Mouse (Mus musculus) forebrain, embryonic 15.5 days (tissue): ENCODE results near the gene Scd2. TPM values are rescaled to one million over a fixed set of nuclear protein-coding genes. Genes with fewer than 3 reads are reported as not detected.
"Not testable (repeated sequence)": the region's sequence is repeated elsewhere in the genome, so short reads cannot be mapped to it uniquely, and the experiment has no call there.

Experiments
- ATAC-seq: fragments of 200-750 bp; cut with Nextera tagmentation; replicated peaks from 2 replicates; pipeline ENCODE4 v1.8.0; 2017; ENCODE audit warnings: mild to moderate bottlenecking, moderate TSS enrichment, moderate library complexity
- H3K27ac ChIP-seq: fragments of 300-500 bp; sonication (generic); replicated peaks from 2 replicates; pipeline ENCODE4 v1.5.1; 2015; ENCODE audit warnings: mild to moderate bottlenecking, inconsistent platforms
- H3K27me3 ChIP-seq: fragments of 300-500 bp; sonication (generic); 2 replicates; pipeline ENCODE4 v1.6.1; 2015; ENCODE audit warnings: inconsistent platforms
- H3K36me3 ChIP-seq: fragments of 300-500 bp; sonication (generic); 2 replicates; pipeline ENCODE4 v1.6.1; 2015; ENCODE audit warnings: mild to moderate bottlenecking, inconsistent platforms
- H3K4me1 ChIP-seq: fragments of 300-500 bp; sonication (generic); 2 replicates; pipeline ENCODE4 v1.6.1; 2015; ENCODE audit warnings: inconsistent platforms
- H3K4me2 ChIP-seq: fragments of 300-500 bp; sonication (generic); replicated peaks from 2 replicates; pipeline ENCODE4 v1.6.1; 2015; ENCODE audit warnings: mild to moderate bottlenecking, inconsistent platforms
- H3K4me3 ChIP-seq: fragments of 300-500 bp; sonication (generic); 2 replicates; pipeline ENCODE4 v1.5.1; 2015; ENCODE audit warnings: mild to moderate bottlenecking, inconsistent platforms
- H3K9ac ChIP-seq: fragments of 300-500 bp; sonication (generic); replicated peaks from 2 replicates; pipeline ENCODE4 v1.6.1; 2015; ENCODE audit warnings: mild to moderate bottlenecking, inconsistent platforms
- H3K9me3 ChIP-seq: fragments of 300-500 bp; sonication (generic); 2 replicates; pipeline ENCODE4 v1.6.1; 2016; ENCODE audit warnings: inconsistent platforms
- WGBS: fragments of 180-500 bp; shearing (Covaris S2); methylation state at CpG from one replicate; pipeline ENCODE4 v1.1.7; 2015; ENCODE audit warnings: mixed read lengths; 5-methylcytosine and 5-hydroxymethylcytosine counted together
- polyA plus RNA-seq: library from polyadenylated mRNA; unstranded; fragments of >200 nt; fragmentation: Nextera tagmentation; extraction: Ambion mirVana; gene quantifications from 2 replicates; pipeline ENCODE4 v1.2.1, GENCODE M21; 2015

Gene Scd2
- polyA plus RNA-seq, 1 experiment from 2014 or later = 267 TPM

- H3K9me3 ChIP-seq = no peaks in the 10 kb centered on the region
- ATAC-seq = no peak
- no peak overlapping the region for H3K4me2 ChIP-seq
- H3K9ac ChIP-seq = no peak overlapping the region
- no peak overlapping the region for H3K27ac ChIP-seq
- H3K4me1 ChIP-seq = peaks cover 38% of the 10 kb centered on the region
- 79% methylated on average over 12 of the region's 12 CpGs for WGBS
- H3K4me3 ChIP-seq = no peak overlapping the region
- peaks cover 39% of the 10 kb centered on the region for H3K36me3 ChIP-seq
- H3K27me3 ChIP-seq = no peaks in the 10 kb centered on the region
Observed at GRCm38 (mm10) chr19:44309351-44310154, 16.1 kb downstream of the Scd2 start.

GRCm38 (mm10) chr19:44310155-44310575 lies 16.7 kb downstream of the Scd2 start:
- H3K27ac ChIP-seq, H3K4me3 ChIP-seq, ATAC-seq, H3K9me3 ChIP-seq, H3K9ac ChIP-seq, H3K27me3 ChIP-seq, H3K4me2 ChIP-seq: not testable (repeated sequence)
- peaks cover 35% of the 10 kb centered on the region for H3K4me1 ChIP-seq
- 89% methylated on average over 1 of the region's 1 CpGs for WGBS
- peaks cover 33% of the 10 kb centered on the region for H3K36me3 ChIP-seq

- Histone ChIP-seq H3K36me3 (peaks cover 26% of the 10 kb centered on the region), H3K27ac (no peak overlapping the region), H3K9me3 (no peaks in the 10 kb centered on the region), H3K4me1 (peaks cover 32% of the 10 kb centered on the region), H3K9ac (no peak overlapping the region), H3K4me3 (no peak overlapping the region), H3K4me2 (no peak overlapping the region), H3K27me3 (no peaks in the 10 kb centered on the region)
- ATAC-seq = no peak
- WGBS = 17% methylated on average over 5 of the region's 5 CpGs
Observed at GRCm38 (mm10) chr19:44310814-44311213, 17.3 kb downstream of the Scd2 start.

GRCm38 (mm10) chr19:44311306-44312006 lies 18.0 kb downstream of the Scd2 start:
- H3K27ac ChIP-seq = peak overlapping the region; percentile 19; the same call in 1 of the 2 replicates
- no peak overlapping the region for H3K9ac ChIP-seq
- WGBS = 50% methylated on average over 8 of the region's 8 CpGs
- peaks cover 28% of the 10 kb centered on the region for H3K4me1 ChIP-seq
- no peaks in the 10 kb centered on the region for H3K27me3 ChIP-seq
- H3K36me3 ChIP-seq = peaks cover 20% of the 10 kb centered on the region
- no peak for ATAC-seq
- H3K9me3 ChIP-seq = no peaks in the 10 kb centered on the region
- no peak overlapping the region for H3K4me2 ChIP-seq
- H3K4me3 ChIP-seq = no peak overlapping the region

GRCm38 (mm10) chr19:44312007-44312360 lies 18.5 kb downstream of the Scd2 start:
- Histone ChIP-seq H3K27me3 (no peaks in the 10 kb centered on the region), H3K4me1 (peaks cover 28% of the 10 kb centered on the region), H3K4me2 (no peak overlapping the region), H3K27ac (peak overlapping the region; percentile 19; the same call in 1 of the 2 replicates), H3K9me3 (no peaks in the 10 kb centered on the region), H3K36me3 (peaks cover 15% of the 10 kb centered on the region), H3K4me3 (no peak overlapping the region), H3K9ac (no peak overlapping the region)
- ATAC-seq = no peak
- WGBS = 12% methylated on average over 4 of the region's 4 CpGs

- H3K4me3 ChIP-seq = no peak overlapping the region
- 75% methylated on average over 3 of the region's 3 CpGs for WGBS
- H3K27me3 ChIP-seq = no peaks in the 10 kb centered on the region
- no peak overlapping the region for H3K4me2 ChIP-seq
- no peak overlapping the region for H3K9ac ChIP-seq
- no peak for ATAC-seq
- H3K36me3 ChIP-seq = peaks cover 5% of the 10 kb centered on the region; the same call in 1 of the 2 replicates
- peaks cover 28% of the 10 kb centered on the region for H3K4me1 ChIP-seq
- H3K27ac ChIP-seq = no peak overlapping the region
- no peaks in the 10 kb centered on the region for H3K9me3 ChIP-seq
Observed at GRCm38 (mm10) chr19:44313066-44313465, 19.6 kb downstream of the Scd2 start.

- no peaks in the 10 kb centered on the region for H3K36me3 ChIP-seq
- 3% methylated on average over 18 of the region's 18 CpGs for WGBS
- H3K4me2 ChIP-seq = peak overlapping the region; percentile 97
- ATAC-seq = peak; percentile 94
- peak overlapping the region; percentile 56 for H3K4me3 ChIP-seq
- H3K27me3 ChIP-seq = no peaks in the 10 kb centered on the region
- H3K9ac ChIP-seq = peak overlapping the region; percentile 60
- H3K9me3 ChIP-seq = no peaks in the 10 kb centered on the region
- peaks cover 28% of the 10 kb centered on the region for H3K4me1 ChIP-seq
- H3K27ac ChIP-seq = peak overlapping the region; percentile 44; the same call in 1 of the 2 replicates
Observed at GRCm38 (mm10) chr19:44314327-44314759, 20.9 kb downstream of the Scd2 start.

- peak; percentile 78 for ATAC-seq
- H3K4me1 ChIP-seq = peaks cover 28% of the 10 kb centered on the region
- H3K9ac ChIP-seq = peak overlapping the region; percentile 60
- H3K27ac ChIP-seq = peak overlapping the region; percentile 44
- H3K4me2 ChIP-seq = peak overlapping the region; percentile 97
- no peaks in the 10 kb centered on the region for H3K36me3 ChIP-seq
- H3K27me3 ChIP-seq = no peaks in the 10 kb centered on the region
- H3K9me3 ChIP-seq = no peaks in the 10 kb centered on the region
- H3K4me3 ChIP-seq = peak overlapping the region; percentile 56
- WGBS = under 1% methylated on average over 11 of the region's 11 CpGs
Observed at GRCm38 (mm10) chr19:44314871-44315414, 21.5 kb downstream of the Scd2 start.

- H3K27ac ChIP-seq = no peak overlapping the region
- H3K4me3 ChIP-seq = no peak overlapping the region
- ATAC-seq = no peak
- no peak overlapping the region for H3K4me2 ChIP-seq
- H3K9ac ChIP-seq = no peak overlapping the region
- peaks cover 16% of the 10 kb centered on the region for H3K4me1 ChIP-seq
- WGBS = 66% methylated on average over 5 of the region's 5 CpGs
- H3K27me3 ChIP-seq = no peaks in the 10 kb centered on the region
- no peaks in the 10 kb centered on the region for H3K36me3 ChIP-seq
- H3K9me3 ChIP-seq = no peaks in the 10 kb centered on the region
Observed at GRCm38 (mm10) chr19:44316752-44317315, 23.4 kb downstream of the Scd2 start.

GRCm38 (mm10) chr19:44317391-44317790 lies 23.9 kb downstream of the Scd2 start:
- no peaks in the 10 kb centered on the region for H3K9me3 ChIP-seq
- WGBS = 79% methylated on average over 5 of the region's 5 CpGs
- H3K36me3 ChIP-seq = no peaks in the 10 kb centered on the region
- no peak for ATAC-seq
- H3K27me3 ChIP-seq = no peaks in the 10 kb centered on the region
- H3K27ac ChIP-seq = no peak overlapping the region
- no peak overlapping the region for H3K4me2 ChIP-seq
- H3K9ac ChIP-seq = no peak overlapping the region
- H3K4me3 ChIP-seq = no peak overlapping the region
- H3K4me1 ChIP-seq = peaks cover 14% of the 10 kb centered on the region

- no peak overlapping the region for H3K4me3 ChIP-seq
- no peak overlapping the region for H3K27ac ChIP-seq
- no peaks in the 10 kb centered on the region for H3K27me3 ChIP-seq
- ATAC-seq = no peak
- H3K36me3 ChIP-seq = no peaks in the 10 kb centered on the region
- peaks cover 14% of the 10 kb centered on the region for H3K4me1 ChIP-seq
- no peak overlapping the region for H3K9ac ChIP-seq
- H3K9me3 ChIP-seq = no peaks in the 10 kb centered on the region
- H3K4me2 ChIP-seq = no peak overlapping the region
Observed at GRCm38 (mm10) chr19:44318545-44318944, 25.1 kb downstream of the Scd2 start.

- H3K9me3 ChIP-seq = no peaks in the 10 kb centered on the region
- WGBS = 84% methylated on average over 3 of the region's 3 CpGs
- no peak overlapping the region for H3K4me3 ChIP-seq
- H3K27ac ChIP-seq = no peak overlapping the region
- H3K36me3 ChIP-seq = no peaks in the 10 kb centered on the region
- no peak overlapping the region for H3K4me2 ChIP-seq
- peaks cover 2% of the 10 kb centered on the region; the same call in 1 of the 2 replicates for H3K4me1 ChIP-seq
- no peaks in the 10 kb centered on the region for H3K27me3 ChIP-seq
- no peak overlapping the region for H3K9ac ChIP-seq
- no peak for ATAC-seq
Observed at GRCm38 (mm10) chr19:44320316-44320715, 26.8 kb downstream of the Scd2 start.
